Mouse (Mus musculus) lung, embryonic 15.5 days (tissue): Measurements from ENCODE around the gene AI467606. TPM values are rescaled to one million over a fixed set of nuclear protein-coding genes. Genes with fewer than 3 reads are reported as not detected.
A peak's percentile ranks its signal among the peaks of the same experiment; 100 is the strongest.

Source experiments
- ATAC-seq: fragments of 200-750 bp; cut with Nextera tagmentation; 2 replicates; pipeline ENCODE4 v1.8.0; 2017; ENCODE audit warnings: moderate number of reproducible peaks, borderline replicate concordance; ENCODE audit not compliant: low FRiP score, low TSS enrichment; ENCODE audit errors: extremely low read depth
- H3K27ac ChIP-seq: fragments of 300-500 bp; sonication (generic); 2 replicates; pipeline ENCODE4 v1.5.1; 2015; ENCODE audit warnings: moderate library complexity, mild to moderate bottlenecking, inconsistent platforms
- H3K27me3 ChIP-seq: fragments of 300-500 bp; sonication (generic); 2 replicates; pipeline ENCODE4 v1.6.1; 2015; ENCODE audit warnings: inconsistent platforms
- H3K36me3 ChIP-seq: fragments of 300-500 bp; sonication (generic); 2 replicates; pipeline ENCODE4 v1.6.1; 2015; ENCODE audit warnings: inconsistent platforms
- H3K4me1 ChIP-seq: fragments of 300-500 bp; sonication (generic); 2 replicates; pipeline ENCODE4 v1.6.1; 2015; ENCODE audit warnings: inconsistent platforms
- H3K4me2 ChIP-seq: fragments of 300-500 bp; sonication (generic); 2 replicates; pipeline ENCODE4 v1.6.1; 2015; ENCODE audit warnings: inconsistent platforms, mild to moderate bottlenecking, moderate library complexity
- H3K4me3 ChIP-seq: fragments of 300-500 bp; sonication (generic); 2 replicates; pipeline ENCODE4 v1.5.1; 2015; ENCODE audit warnings: mild to moderate bottlenecking, inconsistent platforms
- H3K9ac ChIP-seq: fragments of 300-500 bp; sonication (generic); 2 replicates; pipeline ENCODE4 v1.6.1; 2015; ENCODE audit warnings: inconsistent platforms
- H3K9me3 ChIP-seq: fragments of 300-500 bp; sonication (generic); 2 replicates; pipeline ENCODE4 v1.6.1; 2016; ENCODE audit warnings: inconsistent platforms
- WGBS: fragments of 180-500 bp; shearing (Covaris S2); methylation state at CpG from one replicate; pipeline ENCODE4 v1.1.7; 2015; 5-methylcytosine and 5-hydroxymethylcytosine counted together
- polyA plus RNA-seq: library from polyadenylated mRNA; unstranded; fragments of >200 nt; fragmentation: Nextera tagmentation; extraction: Ambion mirVana; gene quantifications from 2 replicates; pipeline ENCODE4 v1.2.1, GENCODE M21; 2015

The AI467606 gene
- polyA plus RNA-seq, 1 experiment from 2014 or later: 10.1 TPM

GRCm38 (mm10) chr7:127098950-127099349 is 7.8 kb downstream of the AI467606 start:
- H3K4me2 ChIP-seq: no peak overlapping the region
- no peaks in the 10 kb centered on the region for H3K36me3 ChIP-seq
- H3K9me3 ChIP-seq: no peaks in the 10 kb centered on the region
- ATAC-seq: no peak
- no peaks in the 10 kb centered on the region for H3K27me3 ChIP-seq
- WGBS: 84% methylated on average over 4 of the region's 4 CpGs
- H3K4me1 ChIP-seq: no peaks in the 10 kb centered on the region
- H3K4me3 ChIP-seq: no peak overlapping the region
- H3K9ac ChIP-seq: no peak overlapping the region
- H3K27ac ChIP-seq: no peak overlapping the region

DNA sequence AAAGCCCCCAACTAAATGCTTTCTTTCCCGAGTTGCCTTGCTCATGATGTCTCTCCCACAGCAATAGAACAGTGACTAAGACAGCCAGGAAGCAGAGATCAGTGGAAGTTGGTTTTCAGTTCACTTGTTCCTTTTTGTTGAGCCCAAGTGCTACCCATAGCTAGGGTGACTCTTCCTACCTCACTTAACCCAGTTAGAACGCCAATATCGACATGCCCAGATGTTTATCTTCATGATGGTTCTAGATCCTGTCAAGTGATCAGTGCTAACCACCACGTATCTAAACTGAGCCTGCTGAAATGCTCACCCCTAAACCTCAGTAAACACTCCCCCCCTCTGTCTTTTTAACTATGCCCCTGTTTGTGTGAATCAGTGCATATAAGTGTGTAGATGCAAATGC is 8.4 kb downstream of the AI467606 start:
- Histone ChIP-seq H3K9me3 (no peaks in the 10 kb centered on the region), H3K4me3 (no peak overlapping the region), H3K36me3 (no peaks in the 10 kb centered on the region), H3K9ac (no peak overlapping the region), H3K4me1 (no peaks in the 10 kb centered on the region), H3K4me2 (no peak overlapping the region), H3K27me3 (no peaks in the 10 kb centered on the region), H3K27ac (no peak overlapping the region)
- no peak for ATAC-seq
- 72% methylated on average over 4 of the region's 4 CpGs for WGBS

GRCm38 (mm10) chr7:127101451-127102016 is 10.4 kb downstream of the AI467606 start:
- Histone ChIP-seq H3K4me1 (no peaks in the 10 kb centered on the region), H3K27ac (no peak overlapping the region), H3K27me3 (no peaks in the 10 kb centered on the region), H3K9ac (no peak overlapping the region), H3K4me3 (no peak overlapping the region), H3K4me2 (no peak overlapping the region), H3K9me3 (no peaks in the 10 kb centered on the region), H3K36me3 (no peaks in the 10 kb centered on the region)
- no peak for ATAC-seq
- WGBS: 23% methylated on average over 2 of the region's 2 CpGs

- Histone ChIP-seq H3K9ac (no peak overlapping the region), H3K4me3 (no peak overlapping the region), H3K4me1 (no peaks in the 10 kb centered on the region), H3K9me3 (no peaks in the 10 kb centered on the region), H3K27me3 (no peaks in the 10 kb centered on the region), H3K27ac (no peak overlapping the region), H3K36me3 (no peaks in the 10 kb centered on the region), H3K4me2 (no peak overlapping the region)
- 62% methylated on average over 6 of the region's 6 CpGs for WGBS
- no peak for ATAC-seq
Measured at GRCm38 (mm10) chr7:127102148-127102547, 11.0 kb downstream of the AI467606 start.

- Histone ChIP-seq H3K4me2 (no peak overlapping the region), H3K27ac (no peak overlapping the region; the same call in 1 of the 2 replicates), H3K4me1 (no peaks in the 10 kb centered on the region), H3K27me3 (no peaks in the 10 kb centered on the region), H3K4me3 (no peak overlapping the region), H3K9ac (no peak overlapping the region), H3K36me3 (no peaks in the 10 kb centered on the region), H3K9me3 (no peaks in the 10 kb centered on the region)
- WGBS: 59% methylated on average over 6 of the region's 6 CpGs
- ATAC-seq: no peak
Measured at GRCm38 (mm10) chr7:127103960-127104359, 12.8 kb downstream of the AI467606 start.

DNA sequence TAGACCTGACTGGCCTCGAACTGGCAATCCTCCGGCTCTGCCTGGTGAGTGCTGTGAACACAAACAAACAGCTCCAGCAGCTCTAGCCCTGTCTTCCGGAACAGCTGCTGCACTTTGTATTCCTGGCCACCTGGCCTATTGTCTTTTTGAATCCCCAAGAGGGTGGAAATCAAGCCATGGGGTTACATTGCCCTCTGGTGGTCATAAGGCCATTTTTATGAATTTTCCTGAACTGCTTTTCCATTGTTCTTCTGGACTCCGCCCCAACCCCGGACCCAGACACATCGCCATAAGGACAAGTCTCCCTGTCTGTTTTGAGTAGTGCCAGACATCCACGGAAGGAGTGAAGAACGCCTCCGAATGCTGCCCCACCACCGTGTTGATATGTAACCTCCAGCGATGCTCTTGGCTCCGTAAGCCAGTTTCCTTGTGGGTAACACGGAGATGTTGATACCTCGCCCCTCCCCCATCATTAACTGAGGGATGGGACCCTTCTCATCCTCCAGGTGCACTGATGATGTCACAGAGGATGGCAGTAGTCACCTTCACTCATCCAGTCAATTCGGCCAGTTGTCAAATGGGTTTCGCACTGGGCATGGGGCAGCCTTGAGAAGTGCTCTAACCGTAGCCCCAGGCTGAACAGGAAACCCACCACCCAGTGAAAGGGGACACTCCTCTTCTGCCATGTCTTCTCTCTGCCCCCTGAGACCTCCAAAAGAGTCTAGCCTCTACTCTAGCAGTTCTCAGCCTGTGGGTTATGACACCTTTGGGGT is 13.6 kb downstream of the AI467606 start:
- H3K9ac ChIP-seq: peak overlapping the region; percentile 41
- ATAC-seq: peak; percentile 36; the same call in 1 of the 2 replicates
- peak overlapping the region; percentile 36 for H3K4me3 ChIP-seq
- H3K4me2 ChIP-seq: peak overlapping the region; percentile 63
- peak overlapping the region; percentile 32; the same call in 1 of the 2 replicates for H3K27ac ChIP-seq
- H3K36me3 ChIP-seq: no peaks in the 10 kb centered on the region
- H3K27me3 ChIP-seq: no peaks in the 10 kb centered on the region
- WGBS: 13% methylated on average over 17 of the region's 17 CpGs
- no peaks in the 10 kb centered on the region for H3K4me1 ChIP-seq
- no peaks in the 10 kb centered on the region for H3K9me3 ChIP-seq

DNA sequence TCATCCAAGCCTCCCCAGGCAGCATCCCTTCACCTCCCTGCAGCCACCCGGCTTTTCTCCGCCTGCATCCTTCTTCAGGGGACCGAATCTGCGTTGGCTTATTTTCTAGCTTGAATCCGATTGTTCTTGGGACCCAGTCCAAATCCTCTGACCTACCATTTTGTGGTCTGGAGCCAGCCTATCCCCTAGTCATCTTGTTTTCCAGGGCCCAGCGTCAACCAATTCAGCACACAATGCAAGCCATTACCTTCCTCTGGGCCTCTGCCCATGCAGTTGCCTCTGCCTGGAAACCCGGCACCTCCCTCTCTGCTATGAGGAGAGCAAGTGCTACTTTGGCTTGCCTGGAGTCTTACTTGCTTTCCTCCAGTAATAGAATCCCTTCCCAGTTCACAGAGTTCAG is 14.4 kb downstream of the AI467606 start:
- 77% methylated on average over 7 of the region's 7 CpGs for WGBS
- no peak overlapping the region for H3K27ac ChIP-seq
- H3K27me3 ChIP-seq: no peaks in the 10 kb centered on the region
- no peak for ATAC-seq
- no peak overlapping the region for H3K4me3 ChIP-seq
- no peaks in the 10 kb centered on the region for H3K36me3 ChIP-seq
- H3K9ac ChIP-seq: no peak overlapping the region
- no peaks in the 10 kb centered on the region for H3K4me1 ChIP-seq
- no peaks in the 10 kb centered on the region for H3K9me3 ChIP-seq
- no peak overlapping the region for H3K4me2 ChIP-seq

GRCm38 (mm10) chr7:127110239-127111007 is 19.3 kb downstream of the AI467606 start:
- no peak overlapping the region for H3K9ac ChIP-seq
- H3K36me3 ChIP-seq: no peaks in the 10 kb centered on the region
- no peak overlapping the region for H3K27ac ChIP-seq
- 0 out of 2 replicates have a peak, but pooled peaks have one; percentile 29 for ATAC-seq
- no peaks in the 10 kb centered on the region for H3K27me3 ChIP-seq
- H3K9me3 ChIP-seq: no peaks in the 10 kb centered on the region
- 33% methylated on average over 18 of the region's 18 CpGs for WGBS
- H3K4me1 ChIP-seq: peaks cover 7% of the 10 kb centered on the region; the same call in 1 of the 2 replicates
- H3K4me2 ChIP-seq: no peak overlapping the region
- no peak overlapping the region for H3K4me3 ChIP-seq

- Histone ChIP-seq H3K4me2 (no peak overlapping the region), H3K9me3 (no peaks in the 10 kb centered on the region), H3K4me1 (peaks cover 7% of the 10 kb centered on the region; the same call in 1 of the 2 replicates), H3K36me3 (no peaks in the 10 kb centered on the region), H3K9ac (no peak overlapping the region), H3K4me3 (no peak overlapping the region), H3K27ac (no peak overlapping the region), H3K27me3 (no peaks in the 10 kb centered on the region)
- 37% methylated on average over 6 of the region's 6 CpGs for WGBS
- ATAC-seq: no peak
Measured at GRCm38 (mm10) chr7:127111461-127111860, 20.3 kb downstream of the AI467606 start.

- no peak overlapping the region for H3K9ac ChIP-seq
- H3K27ac ChIP-seq: no peak overlapping the region
- H3K4me3 ChIP-seq: no peak overlapping the region
- no peak overlapping the region for H3K4me2 ChIP-seq
- WGBS: 60% methylated on average over 12 of the region's 12 CpGs
- no peaks in the 10 kb centered on the region for H3K9me3 ChIP-seq
- no peak for ATAC-seq
- H3K4me1 ChIP-seq: peaks cover 7% of the 10 kb centered on the region; the same call in 1 of the 2 replicates
- H3K36me3 ChIP-seq: no peaks in the 10 kb centered on the region
- H3K27me3 ChIP-seq: no peaks in the 10 kb centered on the region
Measured at GRCm38 (mm10) chr7:127112251-127112841, 21.2 kb downstream of the AI467606 start.

- 24% methylated on average over 9 of the region's 9 CpGs for WGBS
- H3K9ac ChIP-seq: no peak overlapping the region
Measured at GRCm38 (mm10) chr7:127112921-127113597, 21.9 kb downstream of the AI467606 start.

More at GRCm38 (mm10) chr7:127112921-127113597, 21.9 kb downstream of the AI467606 start:
- Histone ChIP-seq H3K36me3 (no peaks in the 10 kb centered on the region), H3K4me1 (peaks cover 7% of the 10 kb centered on the region; the same call in 1 of the 2 replicates), H3K4me2 (no peak overlapping the region), H3K27ac (no peak overlapping the region), H3K4me3 (no peak overlapping the region), H3K9me3 (no peaks in the 10 kb centered on the region), H3K27me3 (no peaks in the 10 kb centered on the region)
- ATAC-seq: no peak
